Mouse (Mus musculus): ENCODE data around the gene Zfp189. TPM values are rescaled to one million over a fixed set of nuclear protein-coding genes. Genes with fewer than 3 reads are reported as not detected.

The Zfp189 gene
- total RNA-seq, 2 experiments from 2014 or later = 2.8 to 6.2 TPM

GRCm38 (mm10) chr4:49535675-49536294 is 14.8 kb downstream of the Zfp189 start:
- no peak for ATAC-seq (replicated peaks; ENCODE audit: poor library complexity, severe bottlenecking)

GRCm38 (mm10) chr4:49536671-49537070 is 15.7 kb downstream of the Zfp189 start:
- no peak for ATAC-seq (replicated peaks; ENCODE audit: poor library complexity, severe bottlenecking)

GRCm38 (mm10) chr4:49539665-49540064 is 18.7 kb downstream of the Zfp189 start:
- ATAC-seq (replicated peaks; ENCODE audit: poor library complexity, severe bottlenecking) = no peak

GRCm38 (mm10) chr4:49540966-49541365 is 20.0 kb downstream of the Zfp189 start:
- ATAC-seq (replicated peaks; ENCODE audit: poor library complexity, severe bottlenecking) = no peak

- ATAC-seq (replicated peaks; ENCODE audit: poor library complexity, severe bottlenecking) = no peak
These were observed 25.1 kb downstream of the Zfp189 start for GRCm38 (mm10) chr4:49546026-49546425.

GRCm38 (mm10) chr4:49546873-49547543 is 26.0 kb downstream of the Zfp189 start:
- ATAC-seq (replicated peaks; ENCODE audit: poor library complexity, severe bottlenecking) = no peak

- no peak for ATAC-seq (replicated peaks; ENCODE audit: poor library complexity, severe bottlenecking)
These were observed 26.7 kb downstream of the Zfp189 start for GRCm38 (mm10) chr4:49547544-49548219.

GRCm38 (mm10) chr4:49549383-49549782 is 28.4 kb downstream of the Zfp189 start, which contains the start of gene Aldob:
Gene Aldob (minus strand): TSS chr4:49549546.
- no peak for ATAC-seq (replicated peaks; ENCODE audit: poor library complexity, severe bottlenecking)

- no peak for ATAC-seq (replicated peaks; ENCODE audit: poor library complexity, severe bottlenecking)
These were observed 32.4 kb downstream of the Zfp189 start for GRCm38 (mm10) chr4:49553380-49553779.

- no peak for ATAC-seq (replicated peaks; ENCODE audit: poor library complexity, severe bottlenecking)
These were observed 36.4 kb downstream of the Zfp189 start for GRCm38 (mm10) chr4:49557375-49557774.

- no peak for ATAC-seq (replicated peaks; ENCODE audit: poor library complexity, severe bottlenecking)
These were observed 37.2 kb downstream of the Zfp189 start for GRCm38 (mm10) chr4:49558181-49558580.

GRCm38 (mm10) chr4:49559915-49560772 is 39.2 kb downstream of the Zfp189 start:
- no peak for ATAC-seq (replicated peaks; ENCODE audit: poor library complexity, severe bottlenecking)

GRCm38 (mm10) chr4:49567613-49568012 is 46.6 kb downstream of the Zfp189 start:
- peak; percentile 100 for ATAC-seq (replicated peaks; ENCODE audit: poor library complexity, severe bottlenecking)

- ATAC-seq (replicated peaks; ENCODE audit: poor library complexity, severe bottlenecking) = no peak
These were observed 51.2 kb downstream of the Zfp189 start for GRCm38 (mm10) chr4:49572194-49572593.

Other genes with a start within 250 kb of the Zfp189 start
- not detected in 2 replicates for gene Acnat2, start 113.0 kb upstream of the Zfp189 start, total RNA-seq (2014; fragmentation: Nextera tagmentation)
- gene Acnat2, start 113.0 kb upstream of the Zfp189 start, total RNA-seq (2017) = not detected in 2 replicates
- gene Acnat1, start 47.3 kb upstream of the Zfp189 start, total RNA-seq (2014; fragmentation: Nextera tagmentation) = not detected in 2 replicates
- gene Acnat1, start 47.3 kb upstream of the Zfp189 start, total RNA-seq (2017) = not detected in 2 replicates
- not detected in 2 replicates for gene Baat, start 14.6 kb upstream of the Zfp189 start, total RNA-seq (2014; fragmentation: Nextera tagmentation)
- not detected in 2 replicates for gene Baat, start 14.6 kb upstream of the Zfp189 start, total RNA-seq (2017)
- gene Mrpl50, start 83 bp upstream of the Zfp189 start, total RNA-seq (2014; fragmentation: Nextera tagmentation) = 34.6 and 40.5 TPM in 2 replicates
- gene Mrpl50, start 83 bp upstream of the Zfp189 start, total RNA-seq (2017) = 38.7 and 39.9 TPM in 2 replicates
- gene Aldob, start 28.4 kb downstream of the Zfp189 start, total RNA-seq (2014; fragmentation: Nextera tagmentation) = not detected in 2 replicates
- gene Aldob, start 28.4 kb downstream of the Zfp189 start, total RNA-seq (2017) = not detected in 2 replicates
- not detected in 2 replicates for gene Tmem246, start 76.7 kb downstream of the Zfp189 start, total RNA-seq (2014; fragmentation: Nextera tagmentation)
- gene Tmem246, start 76.7 kb downstream of the Zfp189 start, total RNA-seq (2017) = not detected in 2 replicates
- 37.5 and 58.0 TPM in 2 replicates for gene Rnf20, start 110.8 kb downstream of the Zfp189 start, total RNA-seq (2014; fragmentation: Nextera tagmentation)
- 93.9 and 105 TPM in 2 replicates for gene Rnf20, start 110.8 kb downstream of the Zfp189 start, total RNA-seq (2017)
- gene Ppp3r2, start 160.8 kb downstream of the Zfp189 start, total RNA-seq (2014; fragmentation: Nextera tagmentation) = not detected in 2 replicates
- not detected in 2 replicates for gene Ppp3r2, start 160.8 kb downstream of the Zfp189 start, total RNA-seq (2017)